Mouse (Mus musculus) right cerebral cortex, adult 2 months (tissue): ENCODE measurements at regions not wholly inside any gene's neighbourhood (a gene's known extent, or its start where the extent isn't known, plus 50 kb on each side); places are given as distances from the start of the nearest gene placed in this dataset.

Experiments used
- DNase-seq, 2 experiments: peaks; one replicate each; pipeline ENCODE4 v3.0.0; 2021 to 2022; ENCODE audit warnings: low spot score in 2 of 2

DNA sequence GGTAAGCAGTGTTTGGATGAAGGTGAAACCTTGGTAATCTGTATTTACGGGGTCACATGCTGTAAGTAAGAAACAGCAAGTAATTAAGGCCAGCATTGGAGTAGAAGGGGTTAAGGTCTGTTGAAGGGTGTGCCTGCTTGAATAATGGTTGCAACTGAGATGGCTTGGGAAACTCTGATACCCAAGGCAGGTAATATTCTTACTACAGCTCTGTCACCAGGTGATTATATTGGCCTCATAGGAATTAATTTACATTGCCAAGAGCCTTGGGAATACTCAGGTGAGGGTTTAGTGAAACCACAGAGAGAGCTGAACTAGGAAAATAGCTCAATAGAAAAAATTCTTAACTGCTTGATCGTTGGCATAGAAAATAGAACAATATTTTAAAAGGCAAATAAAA lies 73.8 kb upstream of the Lcorl start:
- DNase-seq: no peak

DNA sequence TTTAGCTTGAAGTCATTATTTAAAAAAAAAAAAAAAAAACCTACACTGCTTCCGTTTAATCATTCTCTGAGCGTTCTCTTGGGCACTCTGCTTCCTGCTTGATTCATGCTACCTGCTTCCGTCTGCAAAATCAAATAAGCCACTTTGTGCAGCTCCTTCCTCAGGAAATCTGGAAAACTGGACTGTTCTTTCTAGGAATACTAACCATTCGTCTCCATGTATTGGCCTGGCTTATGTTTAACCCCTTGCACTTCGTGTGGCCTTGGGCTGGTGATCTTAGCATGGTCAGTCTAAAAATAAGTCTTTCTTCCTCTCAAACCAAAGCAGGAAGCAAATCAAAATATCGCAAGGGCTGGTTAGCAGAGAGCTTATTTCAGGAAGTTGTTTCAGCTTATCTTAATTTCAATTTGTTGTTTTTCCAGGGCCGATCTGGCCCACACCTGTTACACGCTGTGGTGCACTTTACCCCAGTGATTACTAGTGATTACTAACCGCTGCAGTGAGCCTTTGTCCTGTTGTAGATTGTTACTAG lies 68.5 kb upstream of the Lcorl start:
- no peak for DNase-seq

DNA sequence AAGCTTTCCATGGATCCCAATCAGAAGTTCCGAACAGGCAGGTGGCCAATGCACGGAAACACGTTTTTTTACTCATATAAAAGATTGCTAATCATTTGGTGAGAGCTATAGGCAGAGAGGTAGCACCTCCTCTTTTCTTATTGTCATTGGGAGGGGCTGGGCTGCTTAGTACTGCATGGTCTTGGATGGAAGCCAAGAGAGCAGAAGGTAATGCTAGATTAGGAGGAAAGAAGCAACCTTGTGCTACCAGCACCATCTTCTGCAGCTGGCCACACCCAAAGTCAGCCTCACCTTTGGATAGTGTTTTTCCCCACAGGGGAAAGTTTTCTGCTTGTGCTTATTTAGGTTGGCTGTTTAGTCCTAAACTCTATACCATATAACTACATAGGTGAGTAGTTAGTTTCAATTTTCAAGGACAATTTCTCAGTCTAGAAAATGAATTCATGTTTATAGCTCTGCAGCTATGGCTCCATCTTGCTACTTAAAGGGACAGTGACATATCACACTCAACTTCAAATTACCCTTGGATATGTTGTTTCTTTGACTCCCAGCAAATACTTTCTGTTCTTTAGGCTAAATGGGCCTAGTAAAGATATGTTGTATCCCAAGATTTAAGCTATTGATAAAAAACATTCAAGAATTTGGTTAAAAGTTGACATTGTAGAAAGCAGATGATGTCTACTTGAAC lies 66.6 kb upstream of the Lcorl start:
- DNase-seq: no peak
